Mouse (Mus musculus): ENCODE data around the gene Jag1.

Gene Jag1

DNA sequence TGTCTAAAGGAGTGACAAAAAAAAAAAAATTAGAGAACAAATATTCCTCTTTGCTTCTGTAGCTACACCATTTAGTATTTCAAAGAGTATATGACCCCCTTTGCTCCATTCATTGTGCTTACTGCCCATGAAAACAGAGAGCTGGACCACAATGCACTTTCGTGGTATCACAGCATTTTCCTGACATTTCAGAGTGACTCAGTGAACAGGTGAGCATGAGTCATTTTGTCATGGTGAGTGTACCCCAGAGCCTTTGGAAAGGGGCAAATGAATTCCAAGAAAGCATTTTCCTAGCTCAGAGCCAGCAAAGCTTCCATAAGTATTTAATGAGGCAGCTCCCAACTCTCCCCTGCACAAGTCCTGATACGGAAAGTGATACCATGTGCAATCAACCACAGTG lies 72.3 kb downstream of the Jag1 start:
- DNase-seq: no peak
